Mouse (Mus musculus): ENCODE measurements around the gene Spint1.
A peak's percentile ranks its signal among the peaks of the same experiment; 100 is the strongest.

Spint1 gene

GRCm38 (mm10) chr2:119242548-119242947, 5.4 kb downstream of the Spint1 start:
- DNase-seq (ENCODE audit: low spot score in 2 of 2) = no peak

DNA sequence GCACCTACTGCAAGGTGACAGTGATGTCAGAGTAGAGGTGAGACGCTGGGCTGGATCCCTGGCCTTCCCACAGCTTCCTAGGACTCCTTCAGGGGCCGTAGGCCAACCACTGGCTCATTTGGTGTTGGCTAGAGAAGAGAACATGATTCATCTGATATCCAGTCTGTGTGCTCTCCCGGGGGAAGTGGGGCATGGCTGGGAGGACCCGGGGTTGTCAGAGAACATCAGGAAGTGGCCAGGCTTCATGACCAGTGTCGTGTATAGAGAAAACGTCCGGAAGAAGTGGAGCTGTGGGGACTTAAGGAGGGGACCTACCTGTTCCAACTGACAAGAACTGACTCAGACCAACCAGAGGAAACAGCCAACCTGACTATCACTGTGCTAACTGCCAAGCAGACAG, 8.1 kb downstream of the Spint1 start:
- no peak for DNase-seq (ENCODE audit: low spot score in 2 of 2)

DNA sequence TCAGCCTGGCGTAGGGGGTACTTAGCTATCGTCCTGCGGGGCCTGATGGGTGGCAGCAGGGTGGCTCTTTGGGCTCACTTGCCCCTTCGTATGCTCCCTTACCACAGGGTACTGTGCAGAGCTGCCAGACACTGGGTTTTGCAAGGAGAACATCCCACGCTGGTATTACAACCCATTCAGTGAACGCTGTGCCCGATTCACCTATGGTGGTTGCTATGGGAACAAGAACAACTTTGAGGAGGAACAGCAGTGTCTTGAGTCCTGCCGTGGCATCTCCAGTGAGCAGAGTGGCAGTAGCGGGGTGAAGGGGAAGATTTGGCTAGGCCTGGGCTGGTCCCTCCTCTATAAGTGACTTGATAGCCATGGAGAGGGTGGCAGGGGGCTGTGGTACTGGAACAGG, 10.7 kb downstream of the Spint1 start:
- DNase-seq (ENCODE audit: low spot score in 2 of 2) = no peak

DNA sequence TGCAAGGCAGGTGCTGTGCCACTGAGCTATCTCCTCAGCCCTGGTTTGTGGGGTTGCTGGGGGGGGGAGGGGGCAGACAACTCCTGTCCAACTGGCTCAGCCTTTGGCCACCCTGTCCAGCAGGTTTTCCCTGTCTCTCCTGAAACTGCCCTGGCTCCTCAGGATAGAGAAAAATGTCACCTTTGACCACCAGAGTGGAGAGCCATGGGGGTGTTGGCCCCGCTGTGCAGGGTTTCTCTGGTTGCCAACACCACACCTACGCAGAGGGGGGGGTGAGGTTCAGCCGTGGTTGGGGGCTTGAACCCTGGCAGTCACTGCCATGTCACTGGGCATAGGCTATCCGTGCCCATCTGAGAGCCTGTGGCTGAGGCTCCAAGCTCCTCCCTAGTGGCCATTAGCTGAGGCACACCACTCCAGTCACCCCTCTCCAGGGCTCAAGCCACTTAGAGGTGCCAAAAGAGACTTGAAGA, 12.5 kb downstream of the Spint1 start:
- DNase-seq (ENCODE audit: low spot score in 2 of 2) = no peak

GRCm38 (mm10) chr2:119250377-119250776, 13.2 kb downstream of the Spint1 start:
- DNase-seq (ENCODE audit: low spot score in 2 of 2) = no peak

- peak; percentile 76 to 86 for DNase-seq (ENCODE audit: low spot score in 2 of 2)
These were observed 13.8 kb downstream of the Spint1 start for GRCm38 (mm10) chr2:119250826-119251478.

GRCm38 (mm10) chr2:119254976-119255375, 17.8 kb downstream of the Spint1 start:
- DNase-seq (ENCODE audit: low spot score in 2 of 2) = no peak

DNA sequence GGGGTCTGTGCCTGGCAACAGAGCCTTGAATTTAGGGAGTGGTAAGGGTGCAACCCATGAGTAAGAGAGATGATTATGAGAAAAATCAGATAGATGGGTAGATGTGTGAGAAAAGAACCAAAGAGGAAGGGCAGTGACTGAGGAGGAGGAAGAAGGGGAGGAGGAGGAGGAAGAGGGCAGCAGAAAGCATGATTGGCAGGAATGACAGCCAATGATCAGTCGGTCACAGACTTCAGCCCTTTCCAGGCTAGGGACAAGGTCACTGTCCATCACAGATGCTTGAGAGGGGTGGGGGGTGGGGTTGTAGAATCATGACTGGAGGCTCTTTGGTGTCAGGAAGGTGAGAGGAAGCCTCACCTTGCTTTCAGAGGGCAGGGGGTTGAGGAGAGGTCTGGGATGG, 23.4 kb downstream of the Spint1 start:
- DNase-seq (ENCODE audit: low spot score in 2 of 2) = no peak

DNA sequence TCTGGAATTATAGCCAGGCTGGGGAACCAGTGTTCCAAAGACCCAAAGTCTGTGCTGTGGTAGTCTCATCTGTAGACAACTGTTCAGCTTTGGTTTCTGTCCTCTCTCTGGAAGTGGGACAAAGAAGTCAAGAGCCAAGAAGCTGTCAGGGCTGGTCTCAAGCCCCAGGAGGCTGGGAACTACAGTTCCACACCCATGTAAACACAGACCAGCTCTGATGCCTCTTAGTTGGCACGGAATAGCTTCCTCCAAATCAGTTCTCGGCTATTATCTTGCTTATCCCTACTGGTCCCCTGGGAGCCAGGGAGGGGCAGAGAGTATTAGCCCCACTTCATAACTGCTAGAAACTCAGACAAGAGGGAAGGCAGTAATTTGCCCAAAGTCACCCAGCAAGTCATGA, 24.2 kb downstream of the Spint1 start:
- no peak for DNase-seq (ENCODE audit: low spot score in 2 of 2)

- peak in 1 of 2 experiments; percentile 47 for DNase-seq (ENCODE audit: low spot score in 2 of 2)
These were observed 25.8 kb downstream of the Spint1 start for GRCm38 (mm10) chr2:119262978-119263377.

DNA sequence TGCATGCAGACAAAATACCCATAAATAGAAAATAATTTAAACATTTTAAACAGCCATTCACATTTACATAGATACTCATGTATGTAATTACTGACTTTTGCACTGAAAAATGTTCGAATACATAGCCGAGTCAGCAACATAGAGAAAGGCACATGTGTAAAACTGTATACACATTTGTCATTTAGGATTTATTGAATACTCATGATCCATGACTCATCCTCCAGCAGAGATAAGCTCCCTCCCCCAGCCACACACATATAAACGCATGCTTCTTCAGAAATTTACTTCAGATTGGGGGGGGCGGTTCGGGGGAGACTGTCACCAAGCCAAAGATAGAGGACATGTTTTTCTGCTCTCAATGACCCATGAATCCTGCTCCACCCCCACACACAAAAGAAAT, 26.7 kb downstream of the Spint1 start:
- no peak for DNase-seq (ENCODE audit: low spot score in 2 of 2)

DNA sequence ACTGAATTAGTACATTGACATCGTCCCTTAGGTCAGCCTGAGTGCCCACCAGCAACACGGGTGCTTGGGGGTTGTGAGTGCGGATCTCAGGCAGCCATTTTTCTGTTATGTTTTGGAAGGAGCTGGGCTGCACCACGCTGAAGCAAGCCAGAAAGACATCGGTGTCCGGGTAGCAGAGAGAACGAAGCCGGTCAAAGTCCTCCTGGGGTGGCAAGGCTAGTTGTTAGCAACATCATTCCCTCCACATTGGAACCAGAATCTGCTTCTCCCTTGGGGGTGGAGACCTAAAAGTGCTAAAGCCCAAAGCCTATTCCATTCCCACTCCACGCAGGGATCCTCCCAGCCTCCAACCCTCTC, 33.1 kb downstream of the Spint1 start:
- DNase-seq (ENCODE audit: low spot score in 2 of 2) = no peak

DNA sequence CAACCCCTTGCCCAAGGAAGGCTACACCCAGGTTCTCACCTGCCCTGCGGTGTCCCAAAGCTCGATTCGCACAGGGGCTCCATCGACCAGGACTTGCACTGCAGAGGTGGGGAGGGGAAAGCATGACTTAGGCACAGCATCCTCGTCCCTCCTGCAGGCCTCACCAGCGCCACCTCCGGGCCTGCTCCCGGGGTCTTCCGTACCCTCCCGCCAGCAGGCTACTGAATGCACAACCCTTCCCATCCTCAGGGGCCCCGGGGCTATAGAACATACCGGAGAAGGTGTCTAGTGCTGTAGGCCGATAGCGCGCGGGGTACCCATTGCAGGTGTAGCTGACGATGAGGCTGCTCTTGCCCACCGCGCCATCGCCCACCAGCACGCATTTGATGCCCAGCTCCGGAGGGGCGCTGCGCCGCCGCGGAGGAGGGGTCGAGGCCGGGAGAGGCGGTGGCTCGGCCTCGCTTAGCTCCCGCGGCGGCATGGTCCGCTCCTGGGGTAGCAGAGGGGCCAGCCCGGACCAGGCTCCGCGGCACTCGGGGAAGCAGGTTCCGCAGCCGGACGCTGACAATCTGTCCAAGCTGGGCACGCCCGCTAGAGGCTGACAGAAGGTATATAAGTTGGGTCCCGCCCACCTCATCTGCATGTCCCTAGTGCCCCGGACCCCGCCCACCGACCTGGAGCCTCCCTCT, 33.6 kb downstream of the Spint1 start, which contains the start of gene Rhov:
Gene Rhov, minus strand, starts transcription at position 630 of the 689 bp plus-strand sequence.
- peak; percentile 43 to 64 for DNase-seq (ENCODE audit: low spot score in 2 of 2)

DNA sequence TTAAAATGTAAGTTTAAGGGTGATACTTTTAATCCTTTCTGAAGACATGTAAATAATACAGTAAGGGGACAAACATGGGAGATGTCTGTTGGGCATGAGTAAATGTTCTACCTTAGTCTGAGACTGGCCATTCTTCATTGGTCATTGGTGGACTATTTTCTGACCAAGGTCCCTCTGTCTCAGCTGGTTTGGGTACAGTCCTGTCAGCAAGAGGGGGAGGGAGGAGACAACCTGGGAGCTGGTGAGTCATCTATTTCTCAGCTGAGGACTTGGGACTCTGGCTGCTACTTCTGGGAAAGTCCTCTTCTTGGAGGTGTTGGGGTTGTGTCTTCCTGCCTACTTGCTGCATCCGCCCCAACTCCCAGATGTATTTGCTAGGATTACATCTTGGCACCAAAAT, 37.0 kb downstream of the Spint1 start:
- no peak for DNase-seq (ENCODE audit: low spot score in 2 of 2)

GRCm38 (mm10) chr2:119276926-119277325, 39.8 kb downstream of the Spint1 start:
- no peak for DNase-seq (ENCODE audit: low spot score in 2 of 2)

DNA sequence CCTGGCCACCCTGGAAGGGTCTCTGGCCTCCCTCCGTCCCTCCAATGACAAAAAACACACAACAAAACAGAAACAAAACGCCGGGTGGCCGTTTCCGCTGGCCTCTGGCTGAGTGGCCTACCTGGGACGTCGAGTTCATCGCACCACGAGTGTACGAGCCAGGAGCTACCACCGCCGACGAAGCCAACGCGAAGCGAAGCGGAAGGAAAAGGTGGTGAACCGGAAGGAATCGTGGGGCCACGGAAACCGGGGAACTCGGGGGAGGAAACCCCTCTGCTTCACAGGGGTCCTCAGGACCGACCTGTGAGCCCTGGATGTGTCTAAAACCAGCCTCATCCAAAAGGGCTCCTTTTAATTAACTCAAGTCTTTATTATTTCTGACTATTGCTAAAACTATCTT, 40.6 kb downstream of the Spint1 start:
- DNase-seq (ENCODE audit: low spot score in 2 of 2) = no peak

- DNase-seq (ENCODE audit: low spot score in 2 of 2) = no peak
These were observed 44.9 kb downstream of the Spint1 start for GRCm38 (mm10) chr2:119281899-119282565.

- no peak for DNase-seq (ENCODE audit: low spot score in 2 of 2)
These were observed 50.2 kb downstream of the Spint1 start for GRCm38 (mm10) chr2:119287372-119287771.

- DNase-seq (ENCODE audit: low spot score in 2 of 2) = peak; percentile 97 to 98
These were observed 51.2 kb downstream of the Spint1 start, which contains the start of gene Vps18 for GRCm38 (mm10) chr2:119288270-119288882. Gene Vps18 (plus strand): TSS chr2:119288740.

DNA sequence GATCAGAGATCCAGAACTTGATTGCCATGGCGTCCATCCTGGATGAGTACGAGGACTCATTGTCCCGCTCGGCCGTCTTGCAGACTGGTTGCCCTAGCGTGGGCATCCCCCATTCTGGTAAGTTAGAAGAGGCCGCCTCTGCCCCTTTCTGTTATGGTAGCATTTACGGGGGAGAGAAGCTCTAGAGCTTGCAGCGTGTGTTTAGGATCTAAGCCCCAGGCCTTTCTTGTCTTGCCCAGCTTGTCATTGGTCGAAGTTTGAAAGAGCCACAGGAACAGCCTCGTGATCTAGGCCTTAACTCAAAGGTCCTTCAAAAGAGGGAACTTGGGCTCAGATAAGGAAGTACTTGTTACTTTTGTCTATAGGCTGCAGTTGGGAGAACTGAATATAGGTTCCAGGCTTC, 51.9 kb downstream of the Spint1 start:
- no peak for DNase-seq (ENCODE audit: low spot score in 2 of 2)

- DNase-seq (ENCODE audit: low spot score in 2 of 2) = no peak
These were observed 55.1 kb downstream of the Spint1 start for GRCm38 (mm10) chr2:119292281-119292680.

DNA sequence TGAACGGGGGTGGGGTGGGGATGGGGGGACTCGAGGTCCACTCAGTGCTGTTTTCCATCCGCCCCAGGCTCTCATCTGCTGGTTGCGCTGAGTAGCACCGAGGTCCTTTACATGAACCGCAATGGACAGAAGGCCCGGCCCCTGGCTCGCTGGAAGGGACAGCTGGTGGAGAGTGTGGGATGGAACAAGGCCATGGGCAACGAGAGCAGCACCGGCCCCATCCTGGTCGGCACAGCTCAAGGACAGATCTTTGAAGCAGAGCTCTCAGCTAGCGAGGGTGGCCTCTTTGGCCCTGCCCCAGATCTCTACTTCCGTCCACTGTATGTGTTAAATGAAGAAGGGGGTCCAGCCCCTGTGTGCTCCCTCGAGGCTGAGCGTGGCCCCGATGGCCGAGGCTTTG, 55.7 kb downstream of the Spint1 start:
- DNase-seq (ENCODE audit: low spot score in 2 of 2) = no peak
